ENCODE assay signal across 8 mouse cellular contexts in the genomic region with DNA sequence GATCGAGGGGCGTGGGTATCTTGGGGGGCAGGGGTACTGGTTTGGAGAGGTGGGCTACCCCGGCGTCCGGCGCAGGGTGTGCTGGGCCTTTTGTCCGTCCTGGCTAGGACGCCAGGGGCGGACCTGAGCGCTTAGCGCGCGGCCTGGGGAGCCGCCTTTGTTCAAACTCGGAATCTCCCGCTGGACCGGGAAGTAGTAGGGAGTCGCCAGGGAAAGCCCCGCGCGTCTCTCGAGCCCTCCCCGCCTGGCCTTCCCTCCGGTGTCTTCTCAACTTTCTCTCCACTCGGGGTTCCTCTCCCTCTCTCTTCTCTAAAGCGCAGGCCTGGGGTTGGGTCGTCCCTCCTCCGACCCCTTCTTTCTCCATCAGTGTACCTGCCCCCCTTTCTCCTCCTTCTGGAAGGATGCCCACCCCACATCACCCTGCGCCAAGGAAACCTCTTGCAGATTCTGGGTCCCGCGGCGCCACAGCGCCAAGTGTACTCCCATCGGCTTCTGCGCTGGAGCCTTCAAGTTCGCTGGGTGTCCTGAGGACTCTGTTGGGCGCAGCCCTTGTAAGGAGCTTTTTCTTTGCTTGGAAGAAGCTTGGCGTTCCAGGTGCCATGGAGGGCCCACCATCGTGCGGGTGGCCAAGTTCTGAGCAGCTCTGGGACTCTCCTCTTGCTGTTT. TPM values are rescaled to one million over a fixed set of nuclear protein-coding genes. Genes with fewer than 3 reads are reported as not detected.
DNase-seq lines count a peak whose midpoint lies in the region; ATAC-seq and TF ChIP-seq lines count a peak whose summit lies in the region.

No protein-coding gene starts in this region.

- H3K9me3 ChIP-seq in G1E (replicated peaks) = peaks cover 79% of the 10 kb centered on the region
- H3K9me3 ChIP-seq in hindbrain, embryonic 15.5 days = no peaks in the 10 kb centered on the region
- no peaks in the 10 kb centered on the region; the same call in 1 of the 2 replicates for H3K9me3 ChIP-seq in midbrain, embryonic 11.5 days (ENCODE audit: control insufficient read depth, low read length)
- no peaks in the 10 kb centered on the region for H3K9me3 ChIP-seq in stomach, embryonic 14.5 days (ENCODE audit: control insufficient read depth, low read depth, low read length)

- H3K4me2 ChIP-seq in hindbrain, embryonic 15.5 days = peak overlapping the region; percentile 75
- H3K4me2 ChIP-seq in midbrain, embryonic 11.5 days = peak overlapping the region; percentile 87
- H3K4me2 ChIP-seq in stomach, embryonic 14.5 days (replicated peaks; ENCODE audit: low read depth, low read length) = peak overlapping the region; percentile 80

- under 1% methylated on average over 40 of the region's 40 CpGs for WGBS in hindbrain, embryonic 15.5 days
- under 1% methylated on average over 40 of the region's 40 CpGs for WGBS in midbrain, embryonic 11.5 days
- under 1% methylated on average over 40 of the region's 40 CpGs for WGBS in stomach, embryonic 14.5 days

- intact Hi-C loops in gastrocnemius, adult 2 months (cut with DNase I) = loop anchor here (5.0 kb wide), 1 partner anchor 34 kb away; no protein-coding TSS in a partner anchor
- intact Hi-C loops in left cerebral cortex, postnatal 36 days (cut with DNase I) = no loop called here

- peak overlapping the region; percentile 90 for H3K27ac ChIP-seq in gastrocnemius, adult 2 months
- H3K27ac ChIP-seq in hindbrain, embryonic 15.5 days (replicated peaks) = peak overlapping the region; percentile 92
- peak overlapping the region; percentile 70 for H3K27ac ChIP-seq in midbrain, embryonic 11.5 days (ENCODE audit: low read depth, low read length)
- peak overlapping the region; percentile 93 for H3K27ac ChIP-seq in stomach, embryonic 14.5 days (ENCODE audit: low read length)

- H3K36me3 ChIP-seq in G1E (replicated peaks) = no peaks in the 10 kb centered on the region
- H3K36me3 ChIP-seq in hindbrain, embryonic 15.5 days = no peaks in the 10 kb centered on the region
- H3K36me3 ChIP-seq in midbrain, embryonic 11.5 days (ENCODE audit: control insufficient read depth, insufficient read depth, low read length) = peaks cover 3% of the 10 kb centered on the region; the same call in 1 of the 2 replicates
- H3K36me3 ChIP-seq in stomach, embryonic 14.5 days (ENCODE audit: control insufficient read depth, insufficient read depth, low read length) = no peaks in the 10 kb centered on the region; the same call in 1 of the 2 replicates

- no peaks in the 10 kb centered on the region for H3K4me1 ChIP-seq in G1E (ENCODE audit: insufficient read depth, low read depth, low read length)
- H3K4me1 ChIP-seq in hindbrain, embryonic 15.5 days (replicated peaks) = peaks cover 37% of the 10 kb centered on the region
- peaks cover 25% of the 10 kb centered on the region for H3K4me1 ChIP-seq in midbrain, embryonic 11.5 days (ENCODE audit: control insufficient read depth, insufficient read depth, low read length)
- peaks cover 23% of the 10 kb centered on the region; the same call in 1 of the 2 replicates for H3K4me1 ChIP-seq in stomach, embryonic 14.5 days (ENCODE audit: control insufficient read depth, insufficient read depth, low read length)

- H3K27me3 ChIP-seq in G1E (ENCODE audit: insufficient read depth, low read length) = no peaks in the 10 kb centered on the region
- no peaks in the 10 kb centered on the region for H3K27me3 ChIP-seq in hindbrain, embryonic 15.5 days
- H3K27me3 ChIP-seq in midbrain, embryonic 11.5 days (ENCODE audit: control insufficient read depth, insufficient read depth, low read length) = no peaks in the 10 kb centered on the region
- H3K27me3 ChIP-seq in stomach, embryonic 14.5 days (ENCODE audit: control insufficient read depth, insufficient read depth, low read length) = no peaks in the 10 kb centered on the region

- peak overlapping the region; percentile 88 for H3K9ac ChIP-seq in hindbrain, embryonic 15.5 days
- H3K9ac ChIP-seq in midbrain, embryonic 11.5 days (ENCODE audit: low read length) = peak overlapping the region; percentile 97
- peak overlapping the region; percentile 89 for H3K9ac ChIP-seq in stomach, embryonic 14.5 days (replicated peaks; ENCODE audit: low read depth, low read length)

- no peak for DNase-seq in G1E (ENCODE audit: low spot score)
- DNase-seq in brain, adult 2 months (ENCODE audit: low read depth, low spot score) = peak; percentile 69
- peak; percentile 79 for DNase-seq in gastrocnemius, adult 2 months
- DNase-seq in left cerebral cortex, postnatal 36 days (ENCODE audit: low spot score in 2 of 2) = peak; percentile 63 to 65
- DNase-seq in midbrain, embryonic 11.5 days (ENCODE audit: low spot score, missing footprints) = peak; percentile 98
- DNase-seq in spleen, postnatal 10 days (ENCODE audit: low spot score in 2 of 2) = no peak

- H3K4me3 ChIP-seq in G1E (ENCODE audit: low read depth, low read length) = peak overlapping the region; percentile 46; the same call in 1 of the 2 replicates
- peak overlapping the region; percentile 92 for H3K4me3 ChIP-seq in gastrocnemius, adult 2 months
- peak overlapping the region; percentile 91 for H3K4me3 ChIP-seq in hindbrain, embryonic 15.5 days
- H3K4me3 ChIP-seq in midbrain, embryonic 11.5 days (ENCODE audit: low read depth, low read length) = peak overlapping the region; percentile 83
- peak overlapping the region; percentile 88 for H3K4me3 ChIP-seq in stomach, embryonic 14.5 days (ENCODE audit: low read depth, low read length)

- TF ChIP-seq CTCF in G1E (IDR thresholded peaks at IDR 0.05; ENCODE audit: low read depth, low read length) = no peak
- TF ChIP-seq CTCF in gastrocnemius, adult 2 months (IDR thresholded peaks at IDR 0.05) = peak; percentile 36; the same call in 1 of the 2 replicates

- ATAC-seq in G1E (ENCODE audit: extremely low read depth, insufficient number of reproducible peaks, low FRiP score, poor library complexity, severe bottlenecking) = no peak
- ATAC-seq in hindbrain, embryonic 15.5 days (ENCODE audit: low FRiP score, low read depth) = peak; percentile 78
- ATAC-seq in midbrain, embryonic 11.5 days (ENCODE audit: low FRiP score) = peak; percentile 89
- ATAC-seq in stomach, embryonic 14.5 days (ENCODE audit: insufficient number of reproducible peaks, insufficient read depth, low FRiP score, low read depth) = peak; percentile 78

RNA-seq across cellular contexts. Expression of a gene that starts 1.1 kb away (rescaled TPM):
- total RNA-seq in G1E (2014; fragmentation: Nextera tagmentation) (not detected in 2 replicates), G1E (2017) (0.12 and 0.44 TPM in 2 replicates)
- polyA plus RNA-seq in G1E (2012) = not detected in 2 replicates
- 1 to 10 TPM; 6.1 to 8.1 TPM for total RNA-seq in gastrocnemius, adult 2 months (2021)
- 46.9 and 48.6 TPM in 2 replicates for polyA plus RNA-seq in hindbrain, embryonic 15.5 days (2015; fragmentation: Nextera tagmentation; extraction: Ambion mirVana)
- total RNA-seq in left cerebral cortex, postnatal 36 days (2021) = 10 to 100 TPM; 34.4 to 53.6 TPM
- 67.3 and 69.4 TPM in 2 replicates for polyA plus RNA-seq in midbrain, embryonic 11.5 days (2014; fragmentation: Nextera tagmentation; extraction: Ambion mirVana)
- 117 and 120 TPM in 2 replicates for polyA plus RNA-seq in stomach, embryonic 14.5 days (2014; fragmentation: Nextera tagmentation; extraction: Ambion mirVana)

Comparison
In these comparisons a context has a peak if more than half of its experiments do, and no peak if none do; other contexts are left out.
1. DNase-seq: peak in brain, adult 2 months (single experiment), gastrocnemius, adult 2 months (single experiment), left cerebral cortex, postnatal 36 days (2 of 2) and midbrain, embryonic 11.5 days (single experiment); none in G1E (single experiment) and spleen, postnatal 10 days (0 of 2).
2. RNA of a gene that starts 1.1 kb away (polyA plus RNA-seq): 117 to 120 TPM in stomach, embryonic 14.5 days, 67.3 to 69.4 TPM in midbrain, embryonic 11.5 days and 46.9 to 48.6 TPM in hindbrain, embryonic 15.5 days; not detected in G1E; every median in the first group is over 10 times any median in the second.
3. Peak in every context shown above with its lines, with median percentiles within 50 percentile points of each other: H3K4me3 ChIP-seq, H3K27ac ChIP-seq, H3K4me2 ChIP-seq and H3K9ac ChIP-seq.